Mouse (Mus musculus): ENCODE results near the gene Ugt1a8.

The Ugt1a8 gene

DNA sequence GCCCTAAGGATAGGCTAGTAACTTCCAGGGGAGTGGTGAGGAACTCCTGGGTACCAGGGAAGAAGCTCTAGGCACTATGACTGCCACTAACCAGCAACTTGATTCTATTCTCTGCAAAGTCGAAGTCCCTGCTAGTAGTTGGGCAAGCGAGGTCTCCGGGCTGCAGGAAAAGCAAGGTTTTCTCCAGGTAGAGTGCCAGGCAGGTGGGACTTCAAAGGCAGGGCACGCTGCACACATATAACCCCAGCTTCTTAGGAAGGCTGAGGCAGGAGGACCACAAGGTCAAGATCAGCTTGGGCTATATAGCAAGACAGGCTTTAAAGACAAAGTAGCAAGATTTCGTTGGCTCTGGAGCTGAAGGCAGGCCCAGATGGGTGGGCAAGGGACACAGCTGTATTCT lies 176.2 kb downstream of the Ugt1a8 start:
- DNase-seq = no peak

DNA sequence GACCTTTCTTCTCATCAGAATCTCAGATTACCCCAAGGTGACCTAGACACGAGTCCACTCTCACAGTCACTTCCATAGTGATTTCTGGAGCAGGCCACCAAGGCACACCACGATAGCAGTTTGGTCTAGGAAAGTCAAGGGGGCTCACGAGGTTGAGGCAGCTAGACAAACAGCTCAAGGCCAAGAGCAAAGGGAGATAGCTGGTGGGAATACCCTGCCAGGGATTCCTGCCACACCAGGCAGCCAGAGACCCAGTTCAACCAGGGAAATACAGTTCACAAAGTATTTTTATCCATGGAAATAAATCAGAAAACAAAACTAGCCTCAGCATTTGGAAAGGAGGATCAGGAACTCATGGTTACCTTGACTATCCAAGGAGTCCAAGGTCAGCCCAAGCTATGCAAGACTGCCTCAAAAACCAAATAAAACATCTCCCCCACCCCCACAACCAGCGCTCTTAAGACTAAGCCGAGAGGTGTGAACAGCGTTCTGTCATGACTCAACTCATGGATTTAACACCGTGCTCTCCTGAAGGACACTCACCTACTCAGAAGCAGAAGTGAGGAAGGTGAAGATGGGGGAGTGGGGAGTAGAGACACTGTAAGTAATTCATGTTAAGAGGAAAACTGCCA lies 176.7 kb downstream of the Ugt1a8 start:
- no peak for DNase-seq

DNA sequence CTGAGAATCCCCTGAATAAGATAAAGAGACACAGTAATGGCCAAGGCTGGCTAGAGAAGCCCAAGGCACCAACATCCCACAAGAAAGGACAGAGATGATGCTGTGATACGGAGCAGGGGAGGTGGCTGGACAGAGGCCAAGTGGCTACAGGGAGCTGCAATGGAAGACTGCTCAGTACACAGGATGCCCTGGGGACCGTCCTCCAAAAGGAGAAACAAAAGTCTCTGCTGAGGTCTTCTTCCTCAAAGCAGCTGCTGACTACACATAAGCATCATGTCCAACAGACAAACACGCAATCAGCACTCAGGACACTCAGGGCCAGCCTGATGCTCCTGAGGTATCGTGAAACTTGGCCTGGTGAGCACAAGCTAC lies 177.2 kb downstream of the Ugt1a8 start:
- DNase-seq = no peak

DNA sequence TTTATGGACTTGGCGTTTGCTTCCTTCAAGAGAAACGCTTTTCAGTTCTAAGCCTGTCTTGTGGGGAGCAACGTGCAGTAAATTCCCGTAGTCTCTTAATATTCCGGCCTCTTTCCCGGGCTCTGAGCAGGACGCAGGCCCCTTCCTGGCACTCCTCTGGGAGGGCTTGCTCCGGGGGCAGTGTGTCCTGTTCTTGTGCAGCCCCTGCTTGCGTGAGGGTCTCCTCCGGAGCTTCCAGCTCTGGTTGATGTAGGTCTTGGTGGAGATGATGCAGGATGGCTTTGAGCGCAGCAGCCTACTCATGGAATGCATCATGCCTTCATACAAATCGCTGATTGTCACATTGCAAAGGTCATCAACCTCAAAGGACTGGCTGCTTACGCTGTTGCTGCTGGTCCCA lies 178.5 kb downstream of the Ugt1a8 start:
- no peak for DNase-seq

DNA sequence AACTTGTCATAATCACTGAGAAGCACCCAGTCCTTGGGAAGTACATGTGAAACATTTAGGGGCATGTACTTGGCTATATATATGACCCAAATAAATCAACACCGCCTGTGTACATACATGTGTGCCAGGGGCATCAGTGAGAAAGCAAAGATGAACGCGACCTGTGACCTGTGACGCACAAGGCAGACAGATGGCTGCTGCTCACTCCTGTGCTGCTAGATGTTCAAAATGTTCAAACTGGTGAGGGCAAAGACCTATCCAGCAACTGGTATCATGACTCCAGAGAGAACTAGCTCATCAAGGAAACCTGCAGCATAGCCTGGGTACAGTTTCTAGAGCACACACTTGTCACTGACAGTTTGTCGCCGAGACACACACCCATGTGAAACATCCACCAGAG lies 179.9 kb downstream of the Ugt1a8 start:
- no peak for DNase-seq

DNA sequence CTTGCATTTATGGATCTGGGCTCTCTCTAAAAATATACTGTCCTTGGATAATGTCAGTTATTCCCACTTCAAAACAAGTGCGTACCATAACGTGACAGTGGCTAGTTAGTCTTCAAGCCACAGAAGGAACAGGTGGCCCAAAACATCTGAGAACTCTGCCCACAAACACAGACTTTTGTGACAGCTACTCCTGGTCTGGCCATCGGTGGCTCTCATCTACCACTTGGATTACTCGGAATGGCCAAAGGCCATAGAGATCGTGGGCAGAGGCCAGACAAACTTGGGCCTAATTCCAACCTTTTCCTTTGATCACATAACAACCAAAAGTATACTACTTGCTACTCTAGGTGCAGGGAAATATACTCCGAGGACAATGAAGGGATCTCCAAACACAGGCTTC lies 180.5 kb downstream of the Ugt1a8 start:
- DNase-seq = no peak

Measured in thymus, postnatal 14 days (tissue).